Mouse (Mus musculus) spleen, postnatal 36 days (tissue): ENCODE results near the gene Ssbp2.

Source experiments
- DNase-seq, 2 experiments: peaks; one replicate each; pipeline ENCODE4 v3.0.0; 2022; ENCODE audit warnings: low spot score in 2 of 2, mixed read lengths in 1 of 2

Gene Ssbp2

DNA sequence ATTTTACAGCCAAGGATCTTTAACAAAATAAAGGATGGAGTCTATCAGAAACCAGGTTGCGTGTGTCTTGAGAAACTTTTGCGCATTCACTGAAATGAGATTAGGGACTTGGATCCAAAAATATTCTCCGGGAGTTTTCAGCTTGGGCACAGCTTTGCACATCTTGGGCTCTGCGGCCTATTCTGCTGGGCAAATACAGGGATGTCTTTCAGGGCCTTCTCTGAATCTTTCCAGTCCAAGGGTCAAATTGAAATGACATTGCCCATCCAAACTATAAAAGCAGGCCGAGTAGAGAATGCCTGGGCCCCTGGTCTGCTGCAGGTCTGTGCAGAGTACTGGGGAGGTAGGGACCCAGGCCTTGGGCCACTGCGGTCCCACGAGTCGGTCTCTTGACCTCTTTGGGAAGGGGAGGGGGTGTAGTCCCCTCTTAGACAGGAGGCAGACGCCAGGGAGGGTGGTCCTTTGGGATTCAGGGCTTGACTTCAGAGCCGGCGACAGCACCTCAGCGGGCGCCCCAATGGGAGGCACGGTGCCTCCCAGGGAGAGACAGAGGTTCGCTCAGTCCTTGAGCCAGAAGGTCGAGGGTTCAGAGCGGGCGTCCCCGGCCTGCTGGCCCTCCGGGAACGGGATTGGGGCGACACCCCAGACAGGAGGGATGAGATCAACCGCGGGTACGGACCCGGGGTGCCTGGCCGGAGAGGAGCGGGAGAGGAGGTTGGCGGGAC, at the start of gene Ssbp2:
Ssbp2 (plus strand) TSS at position 388 of the 725 bp plus-strand sequence.
- DNase-seq: no peak

DNA sequence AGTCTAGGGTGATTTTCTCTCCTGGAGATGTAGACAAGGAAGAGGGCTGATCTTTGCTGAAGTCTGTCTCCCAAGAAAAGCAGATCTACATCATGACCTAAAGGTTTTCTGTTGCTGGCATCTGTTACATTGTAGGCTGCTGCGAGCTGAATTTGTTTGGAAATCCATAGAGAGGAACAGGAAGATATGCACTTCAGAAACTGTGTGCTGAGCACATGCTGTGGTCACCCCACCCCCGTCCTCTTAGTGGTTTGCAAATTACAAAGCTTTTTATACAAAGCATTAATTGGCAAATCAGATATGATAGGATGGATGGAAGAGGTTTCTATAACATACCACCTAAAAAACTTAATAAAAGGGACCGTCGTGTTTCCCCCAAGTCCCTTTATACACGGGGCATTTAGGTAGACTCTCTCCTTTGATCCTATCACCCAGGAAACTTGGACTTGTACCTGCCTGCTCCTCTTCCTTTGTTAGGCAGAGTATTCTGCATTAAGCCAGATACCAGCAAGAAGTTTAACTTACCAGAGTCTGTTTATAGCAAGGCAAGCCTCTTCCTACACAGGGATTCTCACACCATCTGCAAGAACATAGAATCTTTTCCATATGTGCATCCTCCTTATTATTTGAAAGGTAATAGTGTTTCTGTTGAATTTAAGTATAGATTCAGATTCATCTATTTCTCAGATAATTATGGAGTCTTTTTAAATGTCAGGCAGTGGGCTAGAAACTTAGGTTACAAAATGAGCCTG, 46.2 kb upstream of the Ssbp2 start:
- DNase-seq: no peak

DNA sequence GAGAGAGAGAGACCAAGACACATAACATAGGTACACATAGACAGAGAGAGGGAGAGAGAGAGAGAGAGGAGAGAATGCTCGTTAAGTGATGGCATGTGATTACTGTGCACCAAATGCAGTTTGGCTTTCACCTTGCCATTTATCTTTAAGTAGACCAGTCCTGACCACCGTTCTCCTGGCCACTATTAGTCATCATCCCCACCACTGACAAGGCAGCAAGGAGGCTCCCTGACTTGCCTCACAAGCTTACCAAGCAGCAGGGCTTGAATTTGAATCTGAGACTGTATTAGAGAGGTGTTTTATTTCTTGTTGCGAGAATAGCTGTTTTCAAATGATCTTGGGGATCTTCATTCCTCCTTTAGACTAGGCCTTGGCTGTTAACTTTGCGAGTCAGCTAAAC, 44.2 kb upstream of the Ssbp2 start:
- no peak for DNase-seq

DNA sequence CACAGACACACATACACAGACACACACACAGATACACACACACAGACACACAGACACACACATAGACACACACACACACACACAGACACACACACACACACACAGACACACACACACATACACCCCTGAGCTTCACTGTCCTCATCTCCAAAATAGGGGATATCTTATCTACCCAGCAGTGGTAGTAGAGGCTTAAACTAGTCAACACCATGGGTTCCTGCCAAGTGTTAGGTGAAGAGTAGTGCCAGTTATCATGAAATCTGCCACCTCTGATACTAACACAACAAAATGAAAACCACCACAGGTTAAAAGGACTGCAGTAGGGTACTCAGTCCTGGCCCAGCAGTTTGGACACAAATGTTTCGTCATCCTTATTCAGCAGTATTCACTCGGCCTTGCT, 43.4 kb upstream of the Ssbp2 start:
- DNase-seq: no peak

DNA sequence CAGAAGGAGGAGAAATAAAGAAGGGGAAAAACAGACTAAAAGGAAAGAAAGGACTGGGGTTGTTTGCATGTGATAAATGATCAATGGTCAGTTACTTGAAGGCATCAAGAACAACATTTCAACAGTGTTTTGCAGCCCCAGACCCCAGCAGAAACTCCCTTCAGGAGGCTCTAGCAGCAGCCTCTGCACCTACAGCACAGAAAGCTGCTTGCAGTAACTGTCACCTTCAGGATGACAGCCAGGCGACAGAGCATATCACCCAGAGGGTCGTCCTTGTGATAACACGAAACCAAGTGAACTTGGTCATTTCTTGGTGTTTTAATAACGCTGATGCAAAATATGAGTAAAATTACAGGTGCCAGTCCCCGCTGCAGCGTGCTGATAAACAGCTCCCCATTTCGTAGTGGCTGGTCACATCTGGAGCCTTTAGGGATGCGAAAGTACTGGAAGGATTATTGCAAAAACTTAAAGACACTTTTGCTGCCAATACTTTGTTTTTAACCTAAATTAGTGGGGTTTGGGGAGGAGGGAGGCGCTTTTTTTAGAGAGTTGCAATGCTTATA, 38.6 kb upstream of the Ssbp2 start:
- DNase-seq: peak; percentile 8 to 34

DNA sequence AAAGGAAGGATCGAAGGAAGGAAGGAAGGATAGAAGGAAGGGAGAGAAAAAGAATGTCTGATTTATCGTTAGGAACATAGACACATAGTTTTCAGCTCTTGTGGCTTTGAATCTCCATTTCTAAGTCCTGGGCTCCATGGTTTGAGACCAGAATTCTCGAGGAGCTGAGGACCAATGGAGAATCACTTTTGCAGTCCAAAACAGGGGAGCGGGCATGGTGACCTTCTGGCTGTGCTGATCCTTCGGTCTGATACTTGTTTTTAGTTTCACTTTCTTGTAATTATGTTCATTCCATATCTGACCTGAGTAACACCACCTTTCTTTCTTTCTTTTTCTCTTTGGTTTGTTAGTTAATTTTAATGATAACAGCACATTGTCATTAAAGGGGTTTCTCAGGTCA, 29.2 kb upstream of the Ssbp2 start:
- DNase-seq: no peak

DNA sequence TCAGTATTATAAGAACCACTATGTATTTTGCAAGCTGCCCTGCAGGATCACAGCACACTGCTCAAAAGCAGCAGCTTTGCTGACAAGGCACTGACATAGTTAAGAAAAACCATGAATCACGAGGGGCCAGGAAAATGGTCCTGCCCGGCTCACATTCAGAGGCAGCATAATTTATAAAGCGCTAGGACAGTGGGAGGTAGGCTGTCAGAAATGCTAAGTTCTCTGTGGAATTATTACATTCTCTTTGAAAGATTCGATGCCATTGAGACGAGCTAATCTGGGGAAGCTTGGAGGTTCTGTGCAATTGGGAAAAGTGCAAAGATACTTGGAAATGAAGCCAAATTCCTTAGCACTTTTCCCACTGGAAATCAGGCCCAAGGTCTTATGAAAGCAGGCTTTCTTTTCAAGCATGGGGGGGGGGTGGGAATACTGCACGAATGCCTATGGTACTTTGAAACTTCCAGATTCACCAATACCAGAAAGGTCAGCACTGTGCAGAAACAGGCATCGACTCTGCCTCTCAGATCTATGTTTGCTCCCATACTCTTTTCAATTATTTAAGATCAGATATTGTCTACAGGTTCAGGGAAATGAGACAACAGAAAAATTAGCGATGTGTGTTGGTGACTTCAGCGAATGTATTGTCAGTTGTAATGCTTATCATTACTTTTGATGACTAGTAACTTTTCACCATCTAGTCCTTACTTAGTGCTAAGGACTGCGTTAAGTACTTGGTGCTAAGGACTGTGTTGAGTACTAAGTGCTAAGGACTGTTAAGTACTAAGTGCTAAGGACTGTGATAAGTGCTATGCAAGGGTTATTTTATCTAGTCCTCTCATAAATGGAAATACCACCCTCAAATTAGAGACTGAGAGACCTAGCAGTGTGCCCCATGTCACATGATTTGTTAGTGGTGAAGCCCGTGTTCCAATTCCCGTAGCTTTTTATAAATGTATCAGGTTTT, 28.4 kb upstream of the Ssbp2 start:
- no peak for DNase-seq

DNA sequence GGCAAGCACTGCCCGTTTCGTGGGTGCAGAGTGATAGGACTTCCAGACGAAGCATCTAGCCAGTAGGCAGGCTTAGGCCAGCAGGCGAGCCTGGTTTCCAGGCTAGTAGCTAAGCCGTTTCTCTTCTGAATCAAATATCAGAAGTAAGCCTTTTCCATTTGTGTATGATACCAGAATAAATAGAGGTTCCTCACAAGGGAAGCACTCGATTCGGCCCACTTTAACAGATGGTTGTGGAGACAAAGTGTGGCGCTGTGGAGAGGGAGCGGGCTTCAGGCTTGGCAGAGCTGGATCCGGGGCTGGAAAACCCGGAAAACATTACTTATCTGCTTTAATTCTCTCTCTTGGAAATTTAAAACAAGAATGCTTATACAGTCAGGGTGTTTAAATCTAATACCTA, 27.1 kb upstream of the Ssbp2 start:
- DNase-seq: no peak

DNA sequence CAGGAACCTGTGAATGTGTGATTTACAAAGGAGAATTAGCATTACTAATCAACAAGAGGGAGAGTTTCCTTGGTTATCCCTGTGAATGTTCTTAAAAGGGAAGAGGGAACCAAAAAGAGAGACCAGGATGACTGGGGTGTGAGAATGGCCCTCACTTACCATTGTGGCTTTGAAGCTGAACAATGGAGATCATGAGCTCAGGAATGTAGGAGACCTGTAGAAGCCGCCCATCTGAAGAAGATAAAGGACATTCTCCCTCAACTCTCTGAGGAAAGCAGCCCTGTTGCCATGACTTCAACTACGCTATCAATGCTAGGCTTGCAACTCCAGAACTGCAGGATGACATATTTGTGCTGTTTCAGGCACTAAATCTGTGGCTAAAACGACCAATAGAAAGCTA, 22.2 kb upstream of the Ssbp2 start:
- no peak for DNase-seq

DNA sequence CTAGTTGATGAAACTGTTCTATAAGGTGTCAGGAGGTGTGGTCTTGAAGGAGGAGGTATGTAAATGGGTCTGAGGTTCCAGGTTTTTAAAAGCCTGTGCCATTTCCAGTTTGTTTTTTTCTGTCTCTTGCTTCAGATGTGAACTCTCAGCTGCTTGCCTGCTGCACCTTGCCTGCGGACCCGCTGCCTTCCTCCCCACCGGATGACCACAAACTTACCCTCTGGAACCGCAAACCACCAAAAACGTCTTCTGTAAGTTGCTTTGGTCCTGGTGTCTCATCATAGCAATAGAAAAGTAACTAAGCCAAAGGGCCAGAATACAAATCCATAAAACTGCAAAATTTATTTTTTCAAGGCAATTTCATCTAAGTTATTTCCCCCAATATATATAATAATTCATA, 18.6 kb upstream of the Ssbp2 start:
- no peak for DNase-seq

DNA sequence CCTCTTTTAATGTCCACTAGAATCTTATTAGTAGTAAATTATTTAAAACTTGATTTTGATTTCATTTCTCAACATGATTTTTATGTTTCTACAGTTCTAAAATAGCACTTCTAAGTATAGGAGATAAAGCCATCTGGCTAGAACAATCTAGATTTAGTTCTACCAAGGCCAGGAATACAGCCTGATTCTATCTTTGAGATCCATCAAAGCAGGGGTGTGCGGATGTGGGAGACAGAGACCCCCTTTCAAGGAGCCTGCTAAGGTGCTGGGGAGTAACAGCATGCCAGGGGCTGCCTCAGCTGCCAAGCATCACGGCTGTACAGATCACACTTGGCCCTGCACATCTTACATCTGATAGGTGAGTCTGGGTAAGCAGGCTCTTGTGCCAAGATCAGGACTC, 13.4 kb upstream of the Ssbp2 start:
- DNase-seq: no peak

DNA sequence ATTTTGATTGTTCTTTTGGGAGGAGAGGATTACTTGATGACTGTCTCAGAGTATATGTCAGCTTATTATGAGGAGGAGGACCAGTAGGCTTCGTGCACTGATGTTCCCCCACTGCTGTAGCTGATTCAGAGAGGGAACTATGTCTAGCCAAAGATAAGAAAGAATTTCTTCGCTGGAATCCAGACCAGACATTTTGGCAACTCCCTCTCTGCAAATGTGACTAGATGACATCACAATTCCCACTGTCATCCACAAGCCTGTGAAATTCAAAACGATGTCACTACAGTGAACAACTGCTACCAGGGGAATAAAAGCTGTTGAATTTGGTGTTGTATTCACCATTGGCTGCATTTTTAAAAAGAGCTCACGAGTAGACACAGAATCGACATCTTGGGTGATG, 11.1 kb upstream of the Ssbp2 start:
- DNase-seq: no peak

DNA sequence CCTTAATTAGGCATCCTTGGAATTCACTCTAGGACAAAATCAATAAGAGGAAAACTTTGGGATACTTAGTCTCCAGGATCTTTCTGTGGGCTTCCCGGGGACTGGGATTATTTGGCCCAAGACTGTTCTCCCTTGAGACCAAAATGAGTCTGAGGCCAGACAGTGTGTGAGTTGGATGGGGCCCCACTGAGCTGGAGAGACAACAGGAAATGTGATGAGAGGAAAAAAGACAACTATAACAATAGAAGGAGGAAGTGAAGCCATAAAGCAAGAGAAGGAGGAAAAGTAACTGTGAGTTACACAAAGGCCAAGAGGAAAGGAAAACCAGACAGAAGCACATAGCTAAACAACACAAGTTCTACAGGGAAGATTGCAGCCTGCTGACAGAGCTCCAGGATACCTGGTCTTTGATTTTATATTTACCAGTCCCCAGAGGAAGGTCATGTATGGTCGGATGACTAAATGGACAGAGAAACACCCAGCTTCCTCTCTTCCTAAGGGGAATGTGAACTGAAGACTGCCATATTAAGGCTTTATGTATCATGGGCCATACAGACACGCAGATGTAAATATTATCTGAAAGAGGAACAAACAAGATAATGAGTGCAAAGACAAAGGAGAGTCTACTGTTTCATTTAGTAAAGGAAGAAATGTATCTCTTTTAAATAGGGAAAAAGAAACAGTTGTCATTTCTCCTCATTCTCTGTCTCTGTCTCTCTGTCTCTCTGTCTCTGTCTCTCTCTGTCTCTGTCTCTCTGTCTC, 8.5 kb upstream of the Ssbp2 start:
- DNase-seq: peak in 1 of 2 experiments; percentile 14

DNA sequence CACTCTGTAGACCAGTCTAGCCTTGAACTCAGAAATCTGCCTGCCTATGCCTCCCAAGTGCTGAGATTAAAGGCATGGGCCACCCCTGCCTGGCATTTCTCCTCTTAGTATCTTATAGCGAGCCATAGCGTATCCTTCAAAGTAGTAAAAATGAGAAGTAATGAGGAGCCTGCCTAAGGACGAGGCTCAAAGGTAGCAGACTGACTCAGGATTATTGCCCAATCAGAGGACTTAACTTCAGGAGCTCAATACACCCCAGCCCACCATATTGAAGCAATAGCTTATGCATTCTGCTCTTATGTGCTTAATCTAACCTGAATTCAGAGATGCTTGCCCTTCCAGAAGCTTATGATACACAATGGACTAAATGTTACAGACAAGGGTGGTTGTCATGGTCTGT, 7.8 kb upstream of the Ssbp2 start:
- DNase-seq: no peak

DNA sequence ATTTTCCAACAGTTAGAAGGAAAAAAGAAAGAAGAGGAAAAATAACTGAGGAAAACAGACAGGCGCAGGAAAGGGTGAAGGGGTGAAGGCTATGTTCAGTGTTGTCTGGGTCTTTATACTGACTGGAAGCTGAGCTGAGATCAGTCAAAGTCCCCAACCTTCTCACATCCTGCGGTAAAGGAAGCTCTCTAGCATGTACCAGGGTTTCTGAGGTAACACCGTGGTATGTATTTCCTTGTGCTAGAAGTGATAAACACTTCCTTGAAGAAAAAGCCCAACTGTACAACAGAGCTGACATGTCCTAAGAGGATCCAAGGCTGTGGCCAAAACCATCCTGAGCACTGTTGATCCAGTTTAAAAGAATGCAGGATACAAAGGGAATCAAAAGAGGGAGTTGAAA, 6.8 kb upstream of the Ssbp2 start:
- no peak for DNase-seq

DNA sequence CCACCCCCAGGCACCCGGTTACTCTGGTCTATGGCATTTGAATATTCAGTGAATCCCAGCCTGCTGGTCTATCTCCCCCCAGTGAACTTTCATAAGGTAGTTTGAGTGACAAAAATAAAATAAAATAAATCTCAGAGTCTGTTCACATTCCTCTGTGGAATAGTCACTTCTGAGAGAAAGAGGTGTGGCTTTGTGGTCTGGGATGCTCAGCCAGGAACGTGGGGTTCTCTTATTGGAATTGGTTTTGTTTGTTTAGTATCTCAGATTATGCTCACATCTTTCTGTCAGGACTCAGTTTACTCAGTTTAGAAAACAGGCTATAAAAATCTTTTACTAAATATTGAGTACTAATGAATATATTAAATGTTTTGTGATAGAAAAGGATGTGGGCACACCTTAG, 4.0 kb upstream of the Ssbp2 start:
- DNase-seq: no peak

DNA sequence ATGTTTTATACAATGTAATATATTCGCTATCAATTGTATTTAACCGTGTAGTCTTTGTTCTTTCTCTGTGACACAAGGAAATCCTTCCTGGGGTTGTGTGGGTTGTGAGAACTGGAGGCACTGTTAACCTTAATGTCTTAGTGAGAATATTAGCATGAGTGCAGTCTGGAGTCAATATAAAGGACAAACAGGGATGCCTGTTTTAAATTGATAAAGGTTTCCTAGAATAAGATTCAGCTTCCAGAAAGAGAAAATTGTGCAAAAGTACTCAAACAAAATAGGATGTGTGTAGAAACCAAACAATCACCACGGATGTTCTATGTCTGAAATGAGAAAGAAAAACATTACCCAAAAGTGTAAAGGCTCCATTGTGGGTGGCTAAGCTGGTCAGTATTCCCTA, 3.3 kb upstream of the Ssbp2 start:
- DNase-seq: no peak

DNA sequence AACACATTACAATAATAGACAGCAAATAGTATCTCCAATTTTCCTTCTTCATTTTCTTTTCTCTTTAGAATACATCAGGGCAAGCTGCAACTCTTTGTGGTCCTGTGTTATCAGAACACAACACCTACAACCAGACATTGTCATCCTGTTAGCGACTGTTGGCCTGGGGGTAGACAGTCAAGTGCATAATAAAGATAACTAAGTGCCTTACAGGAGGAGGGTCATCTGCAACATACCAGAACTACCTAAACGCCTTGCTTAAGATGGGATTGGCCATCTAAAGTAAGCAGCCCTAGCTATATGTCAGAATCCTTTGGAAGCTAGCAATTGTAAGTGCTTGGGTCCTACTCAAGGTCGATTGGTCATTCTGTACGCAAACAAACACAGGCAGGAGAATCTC, 2.1 kb upstream of the Ssbp2 start:
- DNase-seq: peak in 1 of 2 experiments; percentile 14

DNA sequence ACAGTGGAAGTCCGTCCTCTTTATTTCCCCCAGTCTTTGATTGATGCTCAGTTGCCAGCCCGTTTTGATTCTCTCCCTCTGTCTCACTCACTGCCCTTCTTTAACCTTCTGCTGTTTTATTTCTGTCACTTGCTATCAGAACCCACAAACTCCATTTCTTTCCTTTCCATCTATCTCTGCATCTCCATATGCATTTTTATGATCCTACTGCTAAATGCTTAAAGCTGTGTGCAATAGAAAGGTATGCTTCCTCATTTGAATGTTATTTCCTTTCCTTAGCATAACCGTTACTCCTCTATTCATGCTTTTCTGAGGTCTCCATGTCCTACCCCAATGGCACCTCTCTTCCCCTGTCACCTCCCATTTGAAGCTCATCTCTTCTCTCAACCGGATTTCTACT, 594 bp upstream of the Ssbp2 start:
- no peak for DNase-seq

DNA sequence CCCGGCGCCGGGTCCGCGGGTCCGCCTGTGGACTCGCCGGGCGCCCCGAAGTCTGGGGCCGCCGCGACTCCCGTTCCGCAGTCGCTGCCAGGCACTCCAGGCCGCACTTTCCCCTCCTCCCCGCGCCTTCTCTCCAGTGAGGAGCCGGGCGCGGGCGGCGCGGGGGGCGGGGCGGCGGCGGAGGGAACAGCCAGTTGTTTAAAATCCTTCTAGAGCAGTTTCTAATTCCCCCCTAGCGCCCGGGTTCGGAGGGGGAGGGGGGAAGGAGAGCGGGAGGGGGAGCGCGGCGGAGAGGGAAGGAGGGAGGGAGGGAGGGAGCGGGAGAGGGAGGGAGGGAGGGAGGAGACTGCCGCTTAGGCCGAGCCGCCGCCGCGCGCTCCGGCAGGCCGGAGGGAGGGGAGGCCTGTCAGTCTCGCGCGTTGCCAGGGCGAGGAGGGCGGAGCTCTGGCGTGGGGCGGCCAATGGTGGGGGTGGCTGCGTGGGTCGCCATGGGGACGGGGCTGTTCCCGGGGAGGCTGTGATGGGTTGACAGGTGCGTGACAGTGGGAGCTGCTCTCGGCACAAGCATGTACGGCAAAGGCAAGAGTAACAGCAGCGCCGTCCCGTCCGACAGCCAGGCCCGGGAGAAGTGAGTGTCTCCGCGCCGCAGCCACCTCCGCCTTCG, 670 bp downstream of the Ssbp2 start:
- DNase-seq: peak; percentile 96 to 98

DNA sequence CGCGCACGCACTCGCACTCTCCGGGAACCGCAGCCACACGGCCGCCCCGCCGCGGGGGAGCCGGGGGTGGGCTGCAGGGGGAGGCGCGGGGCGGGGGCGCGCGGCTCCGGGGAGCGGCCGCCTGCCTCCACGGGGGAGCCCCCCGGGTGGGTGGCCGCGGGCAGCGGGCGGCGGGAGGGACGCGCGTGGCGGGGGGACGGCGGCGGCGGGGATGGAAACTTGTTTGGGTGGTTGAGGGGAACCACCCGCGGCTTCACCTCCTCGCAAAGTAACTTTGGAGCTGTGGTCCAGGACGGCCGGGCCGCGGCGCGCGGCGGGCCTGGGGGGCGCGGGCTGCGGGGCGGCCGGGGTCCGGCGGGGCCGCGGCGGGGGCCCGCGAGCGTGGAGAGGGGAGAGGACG, 1.2 kb downstream of the Ssbp2 start:
- no peak for DNase-seq
